Mouse (Mus musculus): ENCODE measurements around the gene March1.

March1 gene

DNA sequence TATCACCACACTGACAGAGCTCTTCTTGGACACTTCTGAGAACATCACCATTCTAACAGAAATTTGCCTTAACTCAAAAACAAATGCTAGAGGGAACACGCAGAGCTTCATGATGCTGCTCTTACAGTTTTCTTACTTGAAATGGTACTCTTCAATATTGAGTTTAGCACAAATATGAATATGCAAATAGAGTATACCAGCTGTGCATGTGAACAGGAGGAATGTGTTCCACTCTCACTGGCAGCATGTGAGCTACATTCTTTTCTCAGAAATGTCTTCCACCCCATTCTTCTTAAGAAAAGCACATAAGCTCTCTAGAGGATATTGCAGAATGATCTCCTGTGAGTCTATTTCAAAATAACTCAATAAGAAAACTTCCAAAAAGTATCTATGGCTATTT, 370.0 kb downstream of the March1 start:
- DNase-seq (ENCODE audit: low read depth, low spot score), result peak; percentile 42

DNA sequence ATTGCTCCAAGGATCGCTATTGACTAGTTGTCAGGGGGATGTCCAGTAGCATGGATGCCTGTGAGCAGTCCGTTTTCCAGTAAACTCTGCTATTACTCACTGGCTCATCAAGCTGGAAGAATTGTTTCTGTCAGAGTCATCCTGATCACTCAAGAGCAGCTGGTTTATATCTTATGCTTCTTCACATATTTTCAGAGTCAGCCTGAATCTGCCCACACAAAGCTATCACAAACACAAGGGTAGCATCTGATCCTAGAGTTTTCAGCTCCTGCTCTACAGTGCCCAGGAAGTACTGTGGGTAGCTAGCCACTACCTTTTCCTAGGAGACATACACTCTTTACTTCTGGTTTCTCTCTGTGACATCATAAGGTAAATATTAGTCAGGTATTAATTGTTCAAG, 405.1 kb downstream of the March1 start:
- peak; percentile 24 for DNase-seq (ENCODE audit: low read depth, low spot score)

DNA sequence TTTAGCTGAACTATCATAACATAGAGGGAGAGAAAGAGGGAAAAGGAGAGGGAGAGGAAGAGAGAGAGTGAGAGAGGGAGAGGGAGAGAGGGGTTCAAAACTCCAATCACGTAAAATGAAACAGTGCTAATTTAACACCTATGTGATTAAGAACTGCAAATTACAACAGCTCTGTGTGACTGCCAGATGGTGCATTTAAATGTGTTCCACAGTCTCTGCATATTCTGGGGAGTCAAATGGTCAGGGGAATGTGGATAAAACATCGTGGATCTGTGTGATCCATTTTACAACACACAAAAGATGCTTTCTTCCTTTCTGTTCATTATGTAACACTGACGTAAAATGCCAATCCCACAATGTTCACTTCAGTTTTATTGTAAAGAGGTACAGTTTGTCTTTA, 416.0 kb downstream of the March1 start:
- peak; percentile 23 for DNase-seq (ENCODE audit: low read depth, low spot score)

DNA sequence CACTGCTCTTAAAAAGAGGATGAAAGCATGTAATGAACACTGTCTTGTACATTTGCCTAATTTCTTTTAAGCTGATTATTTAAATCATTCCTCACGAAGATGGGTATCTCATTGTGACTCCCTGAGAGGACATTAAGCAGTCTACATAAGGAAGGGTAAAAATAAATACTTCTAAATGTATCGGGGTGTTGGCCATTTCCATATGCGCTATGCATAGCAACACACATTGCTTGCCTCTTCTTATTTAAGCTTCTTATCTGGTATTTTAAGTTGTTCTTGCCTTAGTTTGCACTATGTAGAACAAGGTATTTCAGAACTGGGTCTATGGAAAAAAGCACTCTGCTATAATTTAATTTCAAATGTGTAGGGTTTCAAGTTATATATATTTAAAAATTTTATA, 416.7 kb downstream of the March1 start:
- DNase-seq (ENCODE audit: low read depth, low spot score), result peak; percentile 34

DNA sequence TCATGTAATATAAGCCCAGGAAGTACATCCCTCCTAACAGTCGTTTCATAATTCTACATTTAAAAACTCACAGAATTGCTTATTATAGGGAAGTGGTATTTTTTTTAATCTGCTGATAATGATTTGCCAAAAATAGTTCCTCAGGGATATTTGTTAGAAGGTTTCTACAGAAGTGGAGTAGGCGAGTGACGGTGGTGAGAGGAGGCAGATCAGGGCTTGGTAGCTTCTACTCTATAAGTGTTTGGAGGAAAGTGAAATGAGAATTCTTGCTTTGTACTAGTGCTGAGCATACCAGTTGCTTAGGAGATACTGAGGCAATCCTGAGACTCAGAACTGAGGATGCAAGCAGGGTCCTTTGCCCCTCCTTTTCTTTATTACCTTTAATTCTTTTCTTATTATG, 476.5 kb downstream of the March1 start:
- DNase-seq (ENCODE audit: low read depth, low spot score), result peak; percentile 74

DNA sequence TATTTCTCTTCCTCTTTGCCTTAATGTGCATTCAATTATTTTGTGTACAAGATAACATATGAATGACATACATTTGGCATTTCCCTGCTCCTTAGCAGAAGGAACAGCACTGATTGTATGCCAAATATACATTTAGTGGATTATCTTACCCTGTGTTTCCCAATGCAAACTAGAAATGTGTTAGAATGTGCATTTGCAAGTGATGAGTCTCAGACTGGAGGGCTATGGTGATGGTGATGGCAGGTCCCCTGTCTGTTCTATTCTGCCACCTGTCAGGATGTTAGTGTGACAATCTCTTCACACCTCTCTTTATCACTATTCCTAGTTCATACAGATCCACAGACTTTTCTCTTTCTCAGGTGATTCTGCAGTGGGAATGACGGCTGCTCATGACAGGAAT, 480.4 kb downstream of the March1 start:
- DNase-seq (ENCODE audit: low read depth, low spot score), result no peak

DNA sequence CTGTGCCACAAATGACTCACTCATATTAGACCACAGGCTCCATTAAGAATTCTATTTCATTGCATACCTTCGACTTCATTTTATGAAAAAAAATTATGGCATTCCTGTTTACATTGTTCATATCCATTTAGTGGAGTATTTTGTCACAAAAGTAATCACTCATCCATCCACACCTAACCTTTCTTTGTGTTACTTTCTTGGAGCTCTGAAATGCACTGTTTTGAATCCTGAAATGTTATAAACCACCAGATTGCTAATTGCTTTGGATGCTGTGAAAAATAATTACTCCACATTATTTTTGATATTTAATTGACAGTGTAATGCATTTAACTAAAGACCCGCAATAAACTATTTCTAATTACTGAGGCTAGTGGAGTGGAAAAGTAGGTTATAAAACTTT, 501.6 kb downstream of the March1 start:
- no peak for DNase-seq (ENCODE audit: low read depth, low spot score)

DNA sequence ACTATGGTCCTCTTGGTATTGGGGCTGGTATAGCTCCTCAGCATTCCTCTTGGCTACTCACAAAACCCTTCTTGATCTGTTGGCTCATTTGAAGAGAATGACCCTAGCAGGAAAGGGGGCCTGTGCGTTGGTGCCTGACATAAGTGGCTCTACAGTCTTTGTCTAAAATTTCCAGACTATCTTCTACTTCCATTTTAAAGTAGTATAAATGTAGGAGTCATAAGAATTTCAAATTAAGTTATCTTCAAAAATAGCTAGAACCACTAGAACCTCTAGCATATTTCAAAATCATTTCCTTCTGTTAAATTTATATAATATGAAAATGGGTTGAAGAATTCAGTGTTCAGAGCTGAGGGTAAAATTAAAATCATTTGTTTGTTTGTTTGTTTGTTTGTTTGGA, 541.9 kb downstream of the March1 start:
- no peak for DNase-seq (ENCODE audit: low read depth, low spot score)

DNA sequence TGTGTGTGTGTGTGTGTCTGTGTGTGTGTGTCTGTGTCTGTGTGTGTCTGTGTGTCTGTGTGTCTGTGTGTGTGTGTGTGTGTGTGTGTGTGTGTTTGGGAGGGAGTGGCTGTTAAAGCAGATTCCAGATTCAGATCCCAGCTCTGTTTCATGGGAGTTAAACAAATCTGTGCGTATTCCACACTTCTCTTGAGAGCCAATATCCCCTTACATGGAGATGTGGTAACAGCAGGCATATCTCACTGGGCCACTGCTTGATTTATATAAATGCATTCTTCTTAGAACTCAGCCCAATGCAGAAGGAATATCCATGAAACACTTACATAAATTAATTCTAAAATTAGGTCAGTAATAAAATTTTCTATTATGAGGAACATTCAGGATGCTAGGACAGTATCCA, 549.1 kb downstream of the March1 start:
- DNase-seq (ENCODE audit: low read depth, low spot score), result peak; percentile 53

DNA sequence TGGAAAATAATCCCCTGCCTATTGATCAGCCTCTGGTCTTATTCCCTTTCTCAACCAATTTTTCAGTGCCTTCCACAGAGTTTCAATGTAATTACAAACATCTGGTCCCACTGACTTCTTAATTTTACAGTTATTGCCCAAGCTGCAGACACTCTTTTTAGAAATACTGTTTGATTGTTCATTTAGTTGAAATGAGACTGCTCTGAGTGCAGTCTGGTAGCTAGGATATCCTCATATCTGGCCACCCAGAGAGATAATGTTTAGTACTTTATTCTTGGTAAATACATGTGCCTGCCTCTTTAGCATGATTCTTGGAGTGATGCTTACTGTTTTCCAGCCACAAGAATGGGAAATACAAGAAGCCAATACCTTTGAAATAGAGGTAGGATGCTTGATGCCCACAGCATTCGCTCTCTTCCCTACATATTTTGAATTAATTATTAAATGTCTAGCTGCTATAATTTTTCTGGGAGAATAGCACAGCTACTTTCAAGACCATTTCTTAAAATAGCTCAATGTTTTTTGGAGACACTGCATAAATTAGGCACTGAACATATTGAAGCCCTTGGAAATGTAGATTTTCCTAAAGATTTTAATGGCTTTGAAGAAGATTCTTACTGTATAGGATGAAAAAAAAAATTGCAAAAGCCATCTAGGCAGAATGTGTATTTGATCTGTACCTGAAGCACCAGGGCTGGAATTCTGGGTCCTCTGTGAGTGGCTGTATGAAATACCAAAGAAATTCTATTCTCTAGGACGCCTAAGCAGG, 549.9 kb downstream of the March1 start:
- DNase-seq (ENCODE audit: low read depth, low spot score), result no peak

DNA sequence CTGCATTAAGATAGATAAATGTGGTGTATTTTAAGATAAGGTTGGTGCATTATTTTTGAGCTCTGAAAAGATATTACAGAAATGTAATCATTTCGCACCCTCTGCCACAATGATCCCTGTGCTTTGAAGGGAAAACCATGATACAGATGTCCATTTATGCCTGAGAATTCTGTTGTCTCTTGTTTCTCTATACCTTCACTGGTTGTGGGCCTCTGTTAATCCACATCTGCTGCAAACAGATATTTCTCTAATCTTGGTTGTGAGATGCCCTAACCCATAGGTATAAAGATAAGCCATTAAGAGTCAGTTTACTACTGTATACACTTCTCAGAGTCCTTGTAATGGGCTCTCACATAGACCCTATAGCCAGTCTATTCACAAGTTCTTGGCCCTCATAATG, 561.6 kb downstream of the March1 start:
- no peak for DNase-seq (ENCODE audit: low read depth, low spot score)

DNA sequence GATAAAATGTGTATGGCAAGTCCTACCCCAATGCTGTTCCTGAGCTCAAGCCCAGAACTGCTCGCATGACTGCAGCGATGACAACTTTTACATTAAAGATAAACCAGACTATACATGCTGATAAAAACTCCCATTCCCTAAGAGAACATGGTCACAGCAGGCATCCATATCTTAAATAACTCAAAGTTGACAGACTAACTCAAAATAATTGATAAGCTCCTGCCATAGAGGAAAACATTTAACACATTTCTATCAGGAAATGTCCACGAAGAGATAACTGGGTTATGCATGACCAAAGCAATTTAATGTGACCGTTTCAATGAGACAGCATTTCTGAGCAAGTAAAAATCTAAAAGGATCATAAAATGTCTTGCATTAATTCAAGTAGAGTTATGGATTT, 563.6 kb downstream of the March1 start:
- no peak for DNase-seq (ENCODE audit: low read depth, low spot score)

DNA sequence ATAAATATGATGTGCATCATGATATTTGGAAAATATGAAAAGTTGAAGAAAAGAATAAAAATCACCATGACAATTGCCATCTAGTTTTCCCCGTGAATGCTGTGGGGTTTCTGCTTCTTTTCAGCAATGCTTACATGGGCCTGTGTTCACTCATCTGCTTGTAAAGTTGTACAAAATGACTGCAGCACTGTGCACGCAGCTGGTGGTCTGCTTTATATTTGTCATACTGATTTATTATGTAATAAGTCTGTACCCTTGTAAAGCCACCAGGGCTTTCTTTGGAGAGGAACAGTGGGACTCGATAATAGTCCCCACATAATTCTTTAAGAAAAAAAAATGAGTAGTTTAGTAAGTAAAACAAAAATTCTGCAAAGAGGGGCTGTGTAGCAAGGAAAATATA, 564.6 kb downstream of the March1 start:
- no peak for DNase-seq (ENCODE audit: low read depth, low spot score)

DNA sequence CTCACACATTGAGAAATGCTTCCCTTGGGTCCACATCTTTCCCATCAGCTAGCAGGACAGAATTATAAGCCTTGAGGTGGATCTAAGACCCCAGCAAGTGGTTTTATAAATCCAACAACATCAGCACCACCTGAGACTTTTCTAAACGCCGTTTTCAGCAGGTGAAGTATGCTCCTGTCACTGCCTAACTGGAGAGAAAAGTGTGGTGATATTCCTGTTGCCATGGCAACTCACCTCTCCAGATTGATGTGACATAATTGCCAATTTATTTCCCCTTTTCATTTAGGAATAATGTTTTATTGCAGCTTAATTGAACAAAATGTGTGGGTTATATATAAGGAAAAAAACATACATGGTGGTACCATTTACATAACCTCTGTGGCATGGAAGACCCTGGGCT, 565.8 kb downstream of the March1 start:
- DNase-seq (ENCODE audit: low read depth, low spot score), result no peak

DNA sequence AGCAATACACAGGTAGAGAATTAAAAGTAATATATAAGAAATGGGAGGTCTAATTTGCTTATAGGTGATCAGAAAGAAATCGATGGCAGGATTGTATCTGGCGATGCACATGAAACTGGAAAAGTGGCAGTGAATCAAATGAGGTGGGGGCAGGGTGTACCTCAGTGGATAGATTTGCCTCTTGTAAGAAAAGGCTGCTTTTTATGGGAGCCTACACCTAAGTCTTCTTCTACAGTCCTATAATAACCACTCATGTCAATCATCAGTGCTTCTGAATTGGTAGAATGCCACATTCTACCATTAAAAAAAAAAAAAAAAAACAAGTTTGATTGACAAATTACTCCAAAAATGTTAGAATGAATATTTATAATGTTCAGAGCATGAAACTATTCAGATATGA, 567.5 kb downstream of the March1 start:
- no peak for DNase-seq (ENCODE audit: low read depth, low spot score)

DNA sequence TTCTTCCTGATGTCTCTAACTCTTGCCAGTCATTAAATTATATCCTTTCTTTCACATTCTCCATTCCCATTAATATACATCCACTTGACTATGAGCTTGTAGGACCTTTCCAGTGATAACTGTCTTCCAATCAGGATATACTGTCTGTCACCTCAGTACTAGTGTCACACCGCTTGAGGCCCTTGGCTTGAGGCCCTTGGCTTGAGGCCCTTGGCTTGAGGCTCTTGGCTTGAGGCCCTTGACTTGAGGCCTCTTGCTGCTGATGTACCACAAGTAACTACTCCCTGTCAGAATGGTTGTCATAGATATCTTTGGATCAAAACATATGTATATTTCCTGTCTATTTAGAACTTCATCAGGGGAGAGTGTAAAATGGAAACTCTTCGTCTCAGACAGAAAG, 576.7 kb downstream of the March1 start:
- DNase-seq (ENCODE audit: low read depth, low spot score), result no peak

DNA sequence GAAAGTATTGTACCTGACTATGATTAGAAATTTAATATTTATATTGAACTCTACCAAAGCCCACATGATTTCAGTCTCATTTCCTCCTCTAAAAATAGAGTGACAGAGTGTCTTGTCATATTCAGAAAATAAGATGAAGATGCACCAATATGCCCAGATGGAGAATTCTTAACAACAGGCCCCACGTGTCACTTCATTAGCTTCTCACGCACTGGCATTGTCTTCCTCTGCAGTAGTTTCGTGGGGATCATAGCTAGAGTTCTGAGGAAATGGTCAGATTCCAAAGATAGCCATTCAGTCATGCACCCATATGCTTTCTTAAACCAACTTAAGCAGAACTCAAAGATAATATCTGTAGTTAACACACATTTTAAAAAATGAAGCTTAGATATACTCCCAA, 582.5 kb downstream of the March1 start:
- no peak for DNase-seq (ENCODE audit: low read depth, low spot score)

DNA sequence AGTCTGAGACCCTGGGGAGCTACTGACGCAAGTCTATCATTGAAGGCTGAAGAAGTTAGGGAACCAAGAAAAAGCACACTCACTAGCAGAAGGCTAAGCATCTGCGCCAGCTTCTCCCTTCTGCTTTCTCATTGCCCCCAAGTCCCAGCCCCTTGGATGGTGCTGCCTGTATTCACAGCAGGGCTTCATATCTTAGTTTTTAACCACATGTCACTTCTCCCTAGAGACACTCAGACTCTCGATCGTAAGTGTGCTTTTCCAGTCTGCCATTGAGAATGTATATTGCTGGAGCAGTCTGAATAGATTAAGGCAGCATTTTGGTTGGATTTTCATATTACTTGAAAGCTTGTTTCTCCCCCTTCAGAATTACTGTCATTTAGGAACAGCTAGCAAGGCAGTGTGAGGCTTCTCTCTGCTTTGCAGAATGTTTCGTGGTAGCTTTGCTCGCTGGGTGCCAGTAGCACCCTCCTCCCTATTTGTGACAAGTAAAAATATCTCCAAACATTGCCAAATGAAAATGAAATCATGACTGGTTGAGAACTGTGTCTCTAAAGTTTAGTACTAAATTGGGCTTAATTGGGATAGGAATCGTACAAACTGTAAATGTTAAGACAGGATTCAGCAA, 586.2 kb downstream of the March1 start:
- peak; percentile 63 for DNase-seq (ENCODE audit: low read depth, low spot score)

DNA sequence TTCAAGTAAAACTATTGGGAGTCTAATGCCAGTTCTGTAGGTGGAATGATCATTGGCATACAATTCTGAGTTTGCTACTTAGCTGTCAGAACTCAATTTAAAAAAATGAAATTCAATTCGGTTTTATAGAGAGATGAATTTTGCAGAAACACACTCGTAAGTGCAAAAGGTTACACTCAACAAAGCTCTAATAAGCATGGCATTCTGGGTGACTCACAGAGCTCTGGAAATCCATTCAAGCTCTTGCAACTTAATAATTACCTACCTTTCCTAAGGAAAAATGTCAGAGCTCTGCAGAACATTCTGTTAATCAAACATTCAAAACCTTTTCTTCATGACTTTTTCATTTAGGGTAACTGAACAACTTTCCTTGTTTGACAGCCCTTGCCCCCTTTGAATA, 591.9 kb downstream of the March1 start:
- DNase-seq (ENCODE audit: low read depth, low spot score), result no peak

DNA sequence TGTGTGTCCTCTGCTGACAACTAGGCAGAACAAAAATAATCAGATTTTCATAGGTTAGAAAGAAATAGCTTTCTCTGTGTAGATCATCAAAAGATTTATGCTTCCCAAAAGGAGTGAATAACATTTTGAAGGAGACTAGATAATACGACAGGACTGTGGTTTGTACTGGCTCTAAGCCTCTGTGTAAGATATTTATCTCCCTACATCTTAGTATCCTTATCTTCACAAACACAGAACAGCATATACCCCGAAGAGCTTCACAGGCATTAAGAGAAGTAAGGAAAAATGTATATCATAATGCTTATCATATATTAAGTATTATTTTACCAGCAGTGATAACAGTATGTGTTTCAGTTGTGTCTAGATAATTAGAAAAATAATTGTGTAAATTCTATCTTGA, 592.6 kb downstream of the March1 start:
- DNase-seq (ENCODE audit: low read depth, low spot score), result no peak

DNA sequence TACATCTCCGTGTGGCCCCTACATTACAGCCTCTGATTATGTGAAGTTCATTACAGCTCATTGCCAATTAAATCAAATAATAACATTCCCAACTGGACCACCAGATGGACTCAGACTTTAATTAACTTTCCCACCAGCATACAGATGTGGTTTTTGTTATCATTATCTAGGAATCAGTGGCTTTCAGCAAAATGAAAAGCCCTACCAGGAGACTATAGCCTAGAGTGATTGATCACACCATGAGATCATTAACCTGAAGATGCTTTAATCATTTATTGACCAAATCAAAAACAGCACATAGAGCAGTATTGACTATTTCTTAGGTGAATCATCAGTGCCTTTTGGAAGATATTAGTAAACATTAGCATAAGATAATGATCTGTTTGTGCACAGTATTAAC, 602.3 kb downstream of the March1 start:
- no peak for DNase-seq (ENCODE audit: low read depth, low spot score)

DNA sequence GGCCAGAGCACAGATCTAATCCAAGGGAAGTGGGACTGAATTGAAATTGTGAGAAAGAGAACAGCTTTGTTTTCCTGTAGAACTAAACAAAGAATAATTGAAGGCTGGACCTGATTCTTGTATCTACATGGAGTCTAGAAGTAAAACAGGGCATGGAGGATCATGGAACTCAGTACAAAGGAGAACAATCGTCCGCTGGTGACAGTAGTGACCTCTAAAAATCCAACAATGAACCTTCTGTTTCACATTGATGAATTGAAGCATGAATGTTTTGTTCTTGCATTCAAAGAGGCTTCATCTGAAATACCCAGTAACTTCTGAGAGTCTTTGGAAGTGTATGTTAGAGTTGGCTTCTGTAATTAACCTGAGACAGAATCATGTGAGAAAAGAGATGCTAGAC, 612.2 kb downstream of the March1 start:
- peak; percentile 38 for DNase-seq (ENCODE audit: low read depth, low spot score)

DNA sequence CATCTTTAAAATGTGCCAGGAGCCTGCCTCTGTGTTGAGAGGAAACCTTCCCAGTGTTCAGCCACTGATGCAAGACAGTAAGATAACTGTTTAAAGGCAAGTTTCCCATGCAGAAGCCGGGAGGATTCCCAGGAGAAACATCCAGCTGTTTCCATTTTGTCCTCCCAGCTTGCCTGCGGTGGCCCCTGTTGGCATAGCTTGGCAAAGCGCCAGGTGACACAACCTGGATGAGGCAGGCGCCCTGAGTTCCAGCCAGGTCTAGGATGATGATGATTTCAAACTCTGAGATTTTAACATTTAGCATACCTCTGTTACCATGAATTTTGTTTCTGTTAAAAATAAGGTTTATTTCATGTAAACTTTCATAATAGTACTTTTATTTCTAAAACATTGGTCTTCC, 651.8 kb downstream of the March1 start:
- DNase-seq (ENCODE audit: low read depth, low spot score), result no peak

DNA sequence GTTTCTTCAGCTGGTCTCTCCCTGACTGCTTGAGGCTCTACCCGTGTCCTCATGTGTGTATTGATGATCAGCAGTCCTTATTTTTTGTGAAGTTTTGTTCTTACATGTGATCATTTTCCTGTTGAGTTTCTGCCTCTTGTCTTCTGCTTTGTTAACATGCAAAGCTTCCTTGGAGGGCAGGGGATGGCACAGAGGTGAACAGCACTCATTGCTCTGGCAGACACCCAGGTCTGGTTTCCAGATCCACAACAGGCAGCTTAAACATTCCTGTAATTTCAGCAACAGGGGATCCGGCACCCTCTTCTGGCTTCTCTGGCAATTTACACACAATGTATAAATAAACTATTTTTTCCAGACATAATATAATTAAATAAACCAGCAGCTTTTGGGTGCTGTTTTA, 652.4 kb downstream of the March1 start:
- no peak for DNase-seq (ENCODE audit: low read depth, low spot score)

Measured in telencephalon, adult 2 months (tissue).